Mouse (Mus musculus) embryo, embryonic 11 days (tissue): ENCODE data around the gene Mosmo.
A peak's percentile ranks its signal among the peaks of the same experiment; 100 is the strongest.
"Not testable (repeated sequence)": the region's sequence is repeated elsewhere in the genome, so short reads cannot be mapped to it uniquely, and the experiment has no call there.

Experiments
- DNase-seq: peaks from one replicate; pipeline ENCODE4 v3.0.0-alpha.2; 2015

The Mosmo gene

DNA sequence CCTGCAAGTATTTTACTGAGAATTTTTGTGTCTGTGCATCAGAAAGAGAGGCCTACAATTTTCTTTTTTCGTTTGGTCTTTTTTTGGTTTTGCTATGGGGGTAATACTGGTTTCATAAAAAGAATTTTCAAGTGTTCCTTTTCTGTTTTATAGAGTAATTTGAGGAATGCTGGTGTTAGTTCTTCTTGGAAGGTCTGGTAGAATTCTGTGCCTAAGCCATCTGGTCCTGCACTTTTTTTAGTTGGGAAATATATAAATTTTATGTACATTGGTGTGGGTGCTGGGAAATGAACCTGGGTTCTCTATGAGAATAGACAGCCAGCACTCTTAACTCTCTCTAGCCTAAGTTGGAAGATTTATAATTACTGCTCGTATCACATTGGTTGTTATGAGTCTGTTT is 34.7 kb downstream of the Mosmo start:
- DNase-seq: no peak

- DNase-seq: no peak
Observed at GRCm38 (mm10) chr7:120713225-120713624, 35.8 kb downstream of the Mosmo start.

- DNase-seq: not testable (repeated sequence)
Observed at GRCm38 (mm10) chr7:120713951-120714350, 36.5 kb downstream of the Mosmo start.

- no peak for DNase-seq
Observed at GRCm38 (mm10) chr7:120717261-120717660, 39.8 kb downstream of the Mosmo start.

GRCm38 (mm10) chr7:120721051-120721450 is 43.6 kb downstream of the Mosmo start:
- DNase-seq: no peak

DNA sequence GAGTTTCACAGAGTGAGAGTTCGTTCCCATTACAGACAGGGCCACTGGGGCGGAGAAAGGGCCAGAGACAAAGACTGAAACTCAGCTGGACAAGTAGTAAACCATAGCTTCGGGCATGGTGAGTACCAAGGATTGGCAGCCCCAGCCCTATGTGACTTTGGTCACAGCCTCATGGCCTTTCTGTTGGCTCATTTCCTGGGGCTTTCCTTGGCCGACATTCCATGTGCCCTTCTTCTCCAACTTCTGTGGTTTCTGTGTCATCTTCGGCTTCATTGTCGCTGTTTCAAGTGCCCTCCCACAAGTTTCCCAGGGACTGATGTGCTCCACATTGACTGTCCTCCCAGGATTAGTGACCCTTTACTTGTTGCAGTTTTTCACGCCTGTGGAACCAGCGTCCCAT is 44.0 kb downstream of the Mosmo start:
- no peak for DNase-seq

DNA sequence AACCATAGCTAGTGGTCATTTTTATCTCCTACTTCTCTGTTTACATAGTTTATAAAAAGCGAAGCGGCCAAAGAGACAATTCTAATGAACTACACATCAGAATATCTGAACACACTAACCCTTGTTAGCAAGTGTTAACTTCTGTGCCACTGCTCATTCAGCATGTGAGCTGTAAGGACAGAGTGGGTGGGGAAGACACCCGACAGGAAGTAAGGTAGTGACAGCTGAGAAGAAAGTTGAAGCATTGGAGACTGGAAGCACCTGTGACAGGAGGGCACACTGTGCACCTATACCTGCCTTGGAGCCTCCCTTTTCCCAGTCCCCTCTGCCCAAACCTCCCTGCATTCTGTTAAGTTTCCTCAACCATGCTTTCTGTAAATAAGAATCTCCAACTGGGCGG is 44.6 kb downstream of the Mosmo start:
- no peak for DNase-seq

GRCm38 (mm10) chr7:120722839-120723278 is 45.4 kb downstream of the Mosmo start:
- DNase-seq: peak; percentile 18

DNA sequence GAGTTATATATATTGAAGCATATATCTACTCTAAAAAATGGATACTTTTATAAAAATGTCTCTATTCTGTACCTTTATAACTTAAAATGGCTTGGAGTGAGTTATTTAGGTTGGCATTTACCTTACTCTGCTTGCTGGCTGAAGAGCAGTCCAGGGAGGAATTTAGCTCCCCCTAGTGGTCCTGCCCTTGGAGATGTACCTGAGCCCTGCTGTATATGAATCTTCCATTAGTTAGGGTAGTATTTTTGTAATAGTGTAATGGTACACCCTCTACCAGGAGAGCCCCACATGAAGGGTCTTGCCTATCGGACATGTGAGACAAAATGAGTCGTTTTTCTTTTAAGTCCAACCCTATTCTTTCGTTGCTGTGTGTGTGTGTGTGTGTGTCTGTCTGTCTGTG is 50.2 kb downstream of the Mosmo start:
- peak; percentile 39 for DNase-seq

DNA sequence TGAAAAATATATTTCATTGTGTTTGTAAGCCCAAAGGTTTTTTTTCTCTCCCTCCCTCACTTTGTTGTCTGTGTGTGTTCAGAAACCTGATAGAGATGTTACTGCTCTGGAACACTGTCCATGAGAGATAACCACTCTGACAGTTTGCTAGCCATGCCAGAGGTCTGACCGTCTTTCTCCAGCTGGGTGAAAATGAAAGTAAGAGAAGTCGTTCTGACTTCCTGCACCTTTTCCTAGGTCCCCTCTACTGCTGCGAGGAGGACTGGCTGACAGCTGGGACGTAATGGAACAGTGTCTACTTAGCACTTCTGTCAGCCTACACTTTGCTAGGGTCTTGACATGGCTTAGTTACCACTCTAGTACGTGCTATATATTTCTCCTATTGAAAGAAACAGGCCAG is 52.2 kb downstream of the Mosmo start:
- no peak for DNase-seq

DNA sequence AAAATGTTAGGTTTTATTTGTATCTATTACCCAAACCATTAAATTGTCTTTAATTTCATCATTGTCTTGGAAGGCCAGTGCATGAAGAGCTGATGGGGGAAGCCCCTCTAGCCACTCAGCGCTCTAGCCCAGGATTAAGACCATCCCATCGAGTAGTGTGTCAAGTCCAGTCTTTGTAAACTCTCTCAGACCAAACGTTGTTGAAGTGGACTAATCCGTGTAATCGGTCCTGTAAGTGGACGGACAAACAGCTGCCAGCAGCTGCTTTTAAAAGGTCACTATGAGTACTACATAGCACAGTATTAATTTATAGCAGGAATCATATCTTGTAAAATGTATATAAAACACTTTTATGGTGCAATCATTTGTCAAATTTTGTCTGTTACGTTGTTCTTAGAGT is 55.5 kb downstream of the Mosmo start:
- DNase-seq: no peak

GRCm38 (mm10) chr7:120739018-120739417 is 61.6 kb downstream of the Mosmo start, which contains the start of gene Vwa3a:
Gene Vwa3a, plus strand, starts transcription at chr7:120739318.
- DNase-seq: no peak

DNA sequence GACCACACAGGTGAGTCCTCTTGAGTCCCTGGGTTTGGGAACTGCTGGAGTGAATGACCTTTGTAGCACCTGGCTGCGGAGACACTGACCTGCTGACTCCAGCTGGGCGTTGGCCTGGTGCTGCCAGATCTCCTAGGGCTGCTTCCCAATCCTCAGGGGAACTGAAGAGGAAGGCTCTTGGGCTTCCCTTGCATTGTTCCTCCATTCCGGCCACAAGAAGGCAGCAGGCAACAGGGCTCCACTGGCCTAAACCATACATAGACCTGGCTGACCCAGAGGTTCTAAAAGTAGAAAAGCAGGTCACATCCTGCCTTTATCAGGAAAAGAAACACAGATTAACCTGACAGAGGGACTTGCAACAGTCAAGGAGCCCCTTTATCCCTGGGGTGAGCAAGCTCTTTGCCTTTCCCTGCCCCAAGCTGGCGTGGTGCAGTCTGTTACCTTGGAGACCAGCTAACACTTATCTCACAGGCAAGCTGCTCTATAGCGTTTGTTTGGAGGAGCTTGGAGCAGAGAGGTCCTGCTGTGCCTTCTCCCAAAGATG is 62.2 kb downstream of the Mosmo start:
- peak; percentile 16 for DNase-seq

GRCm38 (mm10) chr7:120743366-120744351 is 66.2 kb downstream of the Mosmo start:
- no peak for DNase-seq

GRCm38 (mm10) chr7:120744606-120745005 is 67.2 kb downstream of the Mosmo start:
- DNase-seq: no peak

- no peak for DNase-seq
Observed at GRCm38 (mm10) chr7:120746029-120746428, 68.6 kb downstream of the Mosmo start.

- DNase-seq: no peak
Observed at GRCm38 (mm10) chr7:120746821-120747220, 69.4 kb downstream of the Mosmo start.

DNA sequence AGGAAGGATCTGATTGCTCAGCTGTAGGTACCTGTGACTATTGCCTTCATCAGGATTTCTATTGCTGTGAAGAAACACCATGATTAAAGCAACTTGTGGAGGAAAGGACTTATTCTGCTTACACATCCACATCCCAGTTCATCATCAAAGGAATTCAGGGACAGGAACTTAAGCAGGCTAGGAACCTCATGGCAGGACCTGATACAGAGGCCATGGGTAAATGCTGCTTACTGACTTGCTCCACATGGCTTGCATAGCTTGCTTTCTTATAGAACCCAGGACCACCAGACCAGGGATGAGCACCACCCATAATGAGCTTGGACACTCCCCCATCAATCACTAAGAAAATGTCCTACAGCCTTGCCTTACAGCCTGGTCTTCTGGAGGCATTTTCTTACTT is 71.1 kb downstream of the Mosmo start:
- DNase-seq: no peak

DNA sequence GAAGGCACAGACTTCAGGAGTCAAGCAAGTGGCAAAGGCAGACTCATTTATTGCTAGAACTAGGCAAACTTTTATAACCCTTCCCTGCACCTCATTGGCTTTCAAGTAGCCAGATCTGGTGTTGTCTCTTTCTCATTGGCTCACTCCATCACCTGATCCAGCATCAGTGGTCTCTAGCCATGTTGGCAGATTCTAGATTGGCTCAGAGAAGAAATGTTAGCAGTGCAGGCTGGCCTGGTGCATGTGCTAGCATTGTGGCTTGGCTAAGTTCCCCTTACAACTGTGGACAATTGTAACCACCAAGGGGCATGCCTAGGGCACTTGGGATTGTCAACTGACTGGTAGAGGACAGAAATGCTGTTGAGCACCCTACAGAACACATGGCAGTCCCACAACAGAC is 73.9 kb downstream of the Mosmo start:
- DNase-seq: no peak

- DNase-seq: no peak
Observed at GRCm38 (mm10) chr7:120751906-120752305, 74.5 kb downstream of the Mosmo start.

DNA sequence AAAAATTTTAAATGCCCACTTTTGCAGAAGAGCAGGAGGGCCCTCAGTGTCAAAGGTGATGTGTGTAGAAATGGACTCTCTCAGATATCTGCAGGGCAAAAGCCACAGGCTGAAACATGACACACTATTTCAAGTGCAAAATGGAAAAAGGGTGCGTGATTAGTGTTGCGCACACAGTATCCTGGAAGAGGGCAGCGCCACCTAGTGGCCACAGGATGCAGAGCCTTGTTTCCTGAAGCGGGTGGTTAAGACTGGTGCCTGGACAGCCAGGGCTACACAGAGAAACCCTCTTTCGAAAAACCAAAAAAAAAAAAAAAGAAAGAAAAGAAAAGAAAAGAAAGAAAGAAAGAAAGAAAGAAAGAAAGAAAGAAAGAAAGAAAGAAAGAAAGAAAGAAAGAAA is 77.3 kb downstream of the Mosmo start:
- peak; percentile 90 for DNase-seq

GRCm38 (mm10) chr7:120767369-120767768 is 90.0 kb downstream of the Mosmo start:
- DNase-seq: no peak

GRCm38 (mm10) chr7:120771389-120771788 is 94.0 kb downstream of the Mosmo start:
- no peak for DNase-seq

DNA sequence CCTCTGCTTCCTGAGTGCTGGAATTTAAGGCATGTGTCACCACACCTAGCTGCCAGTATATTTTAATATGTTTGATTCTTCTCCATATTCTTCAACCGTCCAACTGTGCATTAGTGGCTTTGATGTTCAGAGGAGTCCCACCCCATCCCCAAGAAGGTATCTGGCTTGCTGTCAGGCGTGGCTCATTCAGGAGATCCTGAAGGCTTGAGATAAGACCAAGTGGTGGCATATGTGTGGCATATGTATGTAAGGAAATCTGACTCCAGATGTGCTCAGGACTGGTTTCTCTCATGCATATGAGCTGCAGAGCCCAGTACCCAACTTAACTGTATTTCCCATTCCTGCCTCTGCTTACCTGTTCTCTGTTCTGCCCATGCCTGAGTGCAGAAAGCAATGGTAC is 100.6 kb downstream of the Mosmo start:
- DNase-seq: no peak
